Mouse (Mus musculus) MEL (cell line): Measurements from ENCODE around the gene Fastkd5. TPM values are rescaled to one million over a fixed set of nuclear protein-coding genes. Genes with fewer than 3 reads are reported as not detected.

Source experiments
- DNase-seq: peaks from one replicate; pipeline ENCODE4 v3.0.0; 2011; ENCODE audit warnings: low read depth, low spot score
- H3K27ac ChIP-seq: 2 replicates; pipeline ENCODE4 v1.5.1; 2012; ENCODE audit warnings: low read depth, mild to moderate bottlenecking, control low read depth, low read length, moderate library complexity; ENCODE audit not compliant: control insufficient read depth
- H3K27me3 ChIP-seq, 2 experiments: fragments of 150-350 bp in 1 of 2; sonication (generic) in 1 of 2; 2 replicates each; pipeline ENCODE4 v1.6.1; 2012; ENCODE audit warnings: low read length in 2 of 2, mild to moderate bottlenecking in 2 of 2, improper control_type of control experiment in 1 of 2, moderate library complexity in 1 of 2; ENCODE audit not compliant: insufficient read depth in 2 of 2, control insufficient read depth in 1 of 2
- H3K36me3 ChIP-seq, 2 experiments: 2 replicates each; pipeline ENCODE4 v1.6.1; 2012 to 2014; ENCODE audit warnings: low read length in 2 of 2, improper control_type of control experiment in 1 of 2, inconsistent platforms in 1 of 2, mild to moderate bottlenecking in 1 of 2; ENCODE audit not compliant: insufficient read depth in 2 of 2, control insufficient read depth in 1 of 2
- H3K4me1 ChIP-seq, 2 experiments: fragments of 150-350 bp in 1 of 2; sonication (generic) in 1 of 2; 2 replicates each; pipeline ENCODE4 v1.6.1; 2012; ENCODE audit warnings: low read length in 2 of 2, improper control_type of control experiment in 1 of 2, mild to moderate bottlenecking in 1 of 2; ENCODE audit not compliant: insufficient read depth in 2 of 2, control insufficient read depth in 1 of 2
- H3K4me3 ChIP-seq, 2 experiments: fragments of 150-350 bp in 1 of 2; sonication (generic) in 1 of 2; 2 replicates each; pipeline ENCODE4 v1.5.1; 2012; ENCODE audit warnings: low read depth in 2 of 2, low read length in 2 of 2, mild to moderate bottlenecking in 2 of 2, moderate library complexity in 2 of 2, control low read depth in 1 of 2, improper control_type of control experiment in 1 of 2; ENCODE audit not compliant: control insufficient read depth in 1 of 2, insufficient read depth in 1 of 2
- H3K79me2 ChIP-seq: 2 replicates; pipeline ENCODE4 v1.6.1; 2012; ENCODE audit warnings: mild to moderate bottlenecking, low read length, moderate library complexity; ENCODE audit not compliant: control insufficient read depth, poor library complexity, insufficient read depth
- H3K9ac ChIP-seq: 2 replicates; pipeline ENCODE4 v1.6.1; 2012; ENCODE audit warnings: low read depth, mild to moderate bottlenecking, control low read depth, low read length, moderate library complexity; ENCODE audit not compliant: control insufficient read depth, poor library complexity, severe bottlenecking
- H3K9me3 ChIP-seq: fragments of 150-350 bp; sonication (generic); replicated peaks from 2 replicates; pipeline ENCODE4 v1.6.1; 2012; ENCODE audit warnings: mild to moderate bottlenecking, low read length, improper control_type of control experiment, moderate library complexity; ENCODE audit not compliant: insufficient read depth
- CHD1 ChIP-seq: IDR thresholded peaks from 2 replicates; pipeline ENCODE4 v1.6.1; 2012; ENCODE audit warnings: low read depth, mild to moderate bottlenecking, inconsistent platforms, low read length, improper control_type of control experiment
- E2F4 ChIP-seq: IDR thresholded peaks from 2 replicates; pipeline ENCODE4 v1.6.1; 2011; ENCODE audit warnings: low read depth, low read length, improper control_type of control experiment, borderline replicate concordance
- ELF1 ChIP-seq: IDR thresholded peaks from 2 replicates; pipeline ENCODE4 v1.6.1; 2014; ENCODE audit warnings: low read depth, mild to moderate bottlenecking, inconsistent platforms, low read length, improper control_type of control experiment, moderate library complexity
- ETS1 ChIP-seq: IDR thresholded peaks from 2 replicates; pipeline ENCODE4 v1.6.1; 2012; ENCODE audit warnings: low read depth, mild to moderate bottlenecking, inconsistent platforms, low read length, improper control_type of control experiment, moderate library complexity
- GATA1 ChIP-seq: IDR thresholded peaks from 2 replicates; pipeline ENCODE4 v1.6.1; 2011; ENCODE audit warnings: low read depth, low read length, improper control_type of control experiment
- HCFC1 ChIP-seq: IDR thresholded peaks from 2 replicates; pipeline ENCODE4 v1.6.1; 2012; ENCODE audit warnings: low read depth, mild to moderate bottlenecking, inconsistent platforms, low read length, improper control_type of control experiment, moderate library complexity
- KAT2A ChIP-seq: conservative IDR thresholded peaks from 2 replicates; pipeline ENCODE4 v1.6.1; 2012; ENCODE audit warnings: low read depth, low read length, improper control_type of control experiment, inconsistent platforms
- MYC ChIP-seq: IDR thresholded peaks from 2 replicates; pipeline ENCODE4 v1.6.1; 2011; ENCODE audit warnings: low read depth, mild to moderate bottlenecking, low read length, improper control_type of control experiment, moderate library complexity
- NELFE ChIP-seq: IDR thresholded peaks from 2 replicates; pipeline ENCODE4 v1.6.1; 2011; ENCODE audit warnings: low read depth, low read length, improper control_type of control experiment
- POLR2A ChIP-seq, 2 experiments: IDR thresholded peaks; 2 replicates each; pipeline ENCODE4 v1.6.1; 2011 to 2012; ENCODE audit warnings: low read length in 2 of 2, mild to moderate bottlenecking in 2 of 2, control low read depth in 1 of 2, improper control_type of control experiment in 1 of 2, low read depth in 1 of 2, moderate library complexity in 1 of 2; ENCODE audit not compliant: control insufficient read depth in 1 of 2, insufficient read depth in 1 of 2, poor library complexity in 1 of 2
- POLR2AphosphoS2 ChIP-seq: IDR thresholded peaks from 2 replicates; pipeline ENCODE4 v1.6.1; 2011; ENCODE audit warnings: low read length, improper control_type of control experiment
- POLR2AphosphoS5 ChIP-seq: IDR thresholded peaks from 2 replicates; pipeline ENCODE4 v1.6.1; 2012; ENCODE audit warnings: low read depth, borderline replicate concordance, mild to moderate bottlenecking, inconsistent platforms, low read length, moderate library complexity, mixed read lengths
- RAD21 ChIP-seq: IDR thresholded peaks from 2 replicates; pipeline ENCODE4 v1.6.1; 2011; ENCODE audit warnings: mild to moderate bottlenecking, low read depth, low read length, improper control_type of control experiment
- SIN3A ChIP-seq: IDR thresholded peaks from 2 replicates; pipeline ENCODE4 v1.6.1; 2012; ENCODE audit warnings: low read length, improper control_type of control experiment, inconsistent platforms
- TBP ChIP-seq: IDR thresholded peaks from 2 replicates; pipeline ENCODE4 v1.8.0; 2011; ENCODE audit warnings: low read depth, low read length, improper control_type of control experiment
- TCF12 ChIP-seq: IDR thresholded peaks from 2 replicates; pipeline ENCODE4 v1.6.1; 2014; ENCODE audit warnings: low read depth, mild to moderate bottlenecking, inconsistent platforms, low read length, improper control_type of control experiment, moderate library complexity
- UBTF ChIP-seq: IDR thresholded peaks from 2 replicates; pipeline ENCODE4 v1.6.1; 2012; ENCODE audit warnings: low read depth, mild to moderate bottlenecking, inconsistent platforms, low read length, improper control_type of control experiment, moderate library complexity, borderline replicate concordance; ENCODE audit not compliant: insufficient read depth
- polyA plus RNA-seq, 2 experiments: library from polyadenylated mRNA; stranded (reverse) in 1 of 2; unstranded in 1 of 2; fragments of >175 nt in 1 of 2; fragments of >200 nt in 1 of 2; gene quantifications; 2 replicates each; pipeline versions ENCODE4 v1.2.1 to v1.2.4; 2012; ENCODE audit warnings: low replicate concordance in 2 of 2, low read depth in 1 of 2; ENCODE audit not compliant: insufficient read length in 2 of 2, insufficient read depth in 1 of 2, missing spikeins in 1 of 2
- total RNA-seq: library from RNA; depleted of rRNA; stranded (reverse); fragments of 300-350 nt; gene quantifications from 2 replicates; pipeline ENCODE4 v1.2.3, GENCODE M21; 2012

The Fastkd5 gene
- total and polyA plus RNA-seq, 3 experiments: 11.7 to 15.3 TPM; not detected in 1

DNA sequence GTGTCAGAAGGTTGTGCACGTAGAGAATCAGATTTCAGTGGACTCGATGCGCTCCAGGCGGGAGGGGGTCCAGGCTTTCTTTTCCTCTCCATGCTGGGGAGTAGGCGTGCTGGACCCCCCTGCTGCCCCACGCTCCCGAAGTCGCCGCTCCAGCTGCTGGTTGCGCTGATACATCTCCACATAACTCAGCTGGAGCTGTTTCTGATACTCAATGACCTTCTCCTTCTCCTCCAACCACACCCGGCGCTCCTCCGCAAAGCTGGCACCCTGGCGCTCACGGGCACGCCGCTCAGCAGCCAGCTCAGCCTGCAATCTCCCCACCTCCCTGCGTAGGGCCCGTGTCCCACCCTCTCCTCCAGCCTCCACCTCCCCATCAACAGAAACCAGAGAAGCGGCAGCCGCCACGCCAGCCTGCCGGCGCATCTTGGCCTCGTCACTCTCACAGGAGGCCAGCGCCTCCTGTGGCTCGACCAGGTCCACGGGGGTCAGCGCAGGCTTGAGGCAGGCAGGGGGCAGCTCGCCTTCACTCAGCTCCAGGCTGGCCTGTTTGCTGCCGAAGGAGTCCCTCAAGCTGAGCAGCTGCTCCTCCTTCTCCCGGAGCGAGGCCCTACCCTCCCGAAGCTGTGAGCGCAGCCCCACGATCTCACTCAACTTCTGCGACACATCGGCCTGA is 5.0 kb upstream of the Fastkd5 start:
- Histone ChIP-seq H3K36me3 (peaks cover 0 to 4% of the 10 kb centered on the region in 2 experiments; a peak in 1 of 4 replicates), H3K9ac (no peak overlapping the region), H3K79me2 (no peaks in the 10 kb centered on the region), H3K9me3 (no peaks in the 10 kb centered on the region), H3K4me3 (no peak overlapping the region), H3K27ac (no peak overlapping the region), H3K4me1 (peaks cover 0 to 9% of the 10 kb centered on the region in 2 experiments; a peak in 2 of 4 replicates), H3K27me3 (no peaks in the 10 kb centered on the region)
- no peak for DNase-seq
- TF ChIP-seq POLR2A (IDR thresholded peaks at IDR 0.05; ENCODE audit: control insufficient read depth in 1 of 2, insufficient read depth in 1 of 2, low read depth in 1 of 2, low read length in 2 of 2, poor library complexity in 1 of 2) (0 out of 4 replicates have a peak, but pooled peaks of 1 of the 2 experiments have one; percentile 26), NELFE (no peak)

DNA sequence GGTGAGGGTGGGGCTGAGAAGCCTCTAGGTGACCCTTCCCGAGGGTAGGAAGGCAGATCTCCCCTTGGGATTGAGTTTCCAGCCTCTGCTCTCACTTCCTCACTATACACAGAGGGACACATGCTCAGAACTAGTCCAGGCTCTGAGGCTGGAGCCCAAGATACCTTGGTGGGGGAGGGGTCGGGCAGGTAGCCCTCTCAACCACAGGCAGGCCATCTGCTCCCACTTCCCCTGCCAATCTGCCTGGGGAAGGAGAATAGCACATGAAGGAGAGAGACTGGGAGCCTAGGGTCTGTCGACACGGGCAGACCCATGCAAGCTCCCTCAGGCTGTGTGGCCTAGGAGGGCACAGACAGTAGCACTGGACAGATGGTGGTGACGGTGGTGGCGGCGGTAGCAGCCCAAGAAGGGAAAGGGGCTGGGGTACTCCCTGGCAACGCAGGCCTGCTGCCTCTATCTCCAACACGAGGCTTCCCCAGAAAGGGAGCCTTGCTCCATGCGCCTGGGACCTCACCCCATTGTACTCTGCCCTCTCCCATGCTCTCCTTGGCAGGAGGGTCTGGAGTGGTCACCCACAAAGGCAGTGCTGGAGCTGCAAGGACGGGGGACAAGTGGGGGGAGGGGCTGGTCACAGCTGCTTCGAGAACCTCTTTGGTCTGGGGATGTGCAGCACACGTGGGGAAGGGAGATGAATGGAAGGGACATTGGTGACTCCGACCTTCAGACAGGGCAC is 4.3 kb upstream of the Fastkd5 start:
- peaks cover 0 to 9% of the 10 kb centered on the region in 2 experiments; a peak in 2 of 4 replicates for H3K4me1 ChIP-seq
- no peak overlapping the region for H3K9ac ChIP-seq
- H3K27me3 ChIP-seq: no peaks in the 10 kb centered on the region
- DNase-seq: no peak
- H3K79me2 ChIP-seq: peaks cover 6% of the 10 kb centered on the region
- peaks cover 0 to 4% of the 10 kb centered on the region in 2 experiments; a peak in 1 of 4 replicates for H3K36me3 ChIP-seq
- no peak for TF ChIP-seq POLR2AphosphoS2
- TF ChIP-seq ELF1: no peak
- no peak for TF ChIP-seq ETS1
- TF ChIP-seq KAT2A: no peak
- no peaks in the 10 kb centered on the region for H3K9me3 ChIP-seq
- no peak overlapping the region for H3K27ac ChIP-seq
- H3K4me3 ChIP-seq: no peak overlapping the region

DNA sequence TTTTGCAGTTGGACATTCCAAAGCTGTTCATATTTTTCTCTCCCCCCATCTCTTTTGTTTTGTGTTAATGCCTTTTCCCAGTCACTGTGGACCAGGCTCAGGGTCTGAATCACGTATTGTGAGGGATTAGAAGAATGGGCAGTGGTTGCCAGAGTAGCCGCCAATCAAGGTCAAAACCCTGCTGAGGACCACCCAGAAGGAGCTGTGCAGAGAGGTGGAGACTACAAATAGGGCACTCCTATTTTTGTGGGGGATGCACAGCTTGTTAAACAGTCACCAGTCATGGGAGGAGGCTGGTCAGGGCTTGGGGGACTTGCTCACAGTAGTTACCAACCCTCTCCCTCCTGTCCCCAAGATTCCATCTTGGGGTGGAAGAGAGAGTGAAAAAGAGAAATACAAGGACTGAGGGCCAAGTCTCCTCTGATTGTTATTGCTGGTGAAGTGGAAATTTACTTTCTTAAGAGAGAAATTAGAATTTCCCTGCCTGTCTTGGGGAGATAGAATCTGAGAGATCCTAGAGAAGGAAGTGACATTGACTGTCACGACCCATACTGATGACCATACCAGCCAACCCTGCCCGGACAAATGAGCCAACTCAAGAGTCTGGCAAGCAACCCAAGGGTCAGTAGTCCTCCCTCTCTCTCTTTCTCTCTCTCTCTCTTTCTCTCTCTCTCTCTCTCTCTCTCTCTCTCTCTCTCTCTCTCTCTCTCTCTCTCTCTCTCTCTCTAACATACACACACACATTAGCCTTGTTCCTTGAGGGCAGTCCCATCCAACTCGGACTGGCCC is 3.3 kb upstream of the Fastkd5 start:
- Histone ChIP-seq H3K27ac (no peak overlapping the region), H3K27me3 (no peaks in the 10 kb centered on the region)
- no peak for DNase-seq

More for the DNA sequence above, 3.3 kb upstream of the Fastkd5 start:
- TF ChIP-seq TBP: no peak
- no peak for TF ChIP-seq MYC
- no peak for TF ChIP-seq SIN3A
- no peak for TF ChIP-seq POLR2A (IDR thresholded peaks at IDR 0.05; ENCODE audit: control insufficient read depth in 1 of 2, insufficient read depth in 1 of 2, low read depth in 1 of 2, low read length in 2 of 2, poor library complexity in 1 of 2)
- TF ChIP-seq E2F4: no peak
- no peak for TF ChIP-seq ELF1
- TF ChIP-seq CHD1: no peak
- no peak for TF ChIP-seq RAD21
- TF ChIP-seq POLR2AphosphoS5: no peak
- no peak for TF ChIP-seq UBTF
- no peak for TF ChIP-seq GATA1
- no peak for TF ChIP-seq TCF12
- no peak for TF ChIP-seq HCFC1
- Histone ChIP-seq H3K4me1 (peaks cover 0 to 13% of the 10 kb centered on the region in 2 experiments; a peak in 2 of 4 replicates), H3K9me3 (no peaks in the 10 kb centered on the region), H3K9ac (no peak overlapping the region), H3K36me3 (peaks cover 0 to 13% of the 10 kb centered on the region in 2 experiments; a peak in 2 of 4 replicates), H3K79me2 (peaks cover 16% of the 10 kb centered on the region), H3K4me3 (no peak overlapping the region)
